Mouse (Mus musculus) intestine, postnatal 0 days (tissue): ENCODE measurements around the gene Mlx. TPM values are rescaled to one million over a fixed set of nuclear protein-coding genes. Genes with fewer than 3 reads are reported as not detected.

Experiments
- ATAC-seq: fragments of 200-750 bp; cut with Nextera tagmentation; 2 replicates; pipeline ENCODE4 v1.8.0; 2017; ENCODE audit warnings: mild to moderate bottlenecking, moderate TSS enrichment, moderate library complexity
- H3K27ac ChIP-seq: fragments of 300-500 bp; sonication (generic); 2 replicates; pipeline ENCODE4 v1.5.1; 2014; ENCODE audit warnings: mild to moderate bottlenecking, low read depth, low read length, moderate library complexity
- H3K27me3 ChIP-seq: fragments of 300-500 bp; sonication (generic); replicated peaks from 2 replicates; pipeline ENCODE4 v1.6.1; 2014; ENCODE audit warnings: low read length, mixed read lengths; ENCODE audit not compliant: control insufficient read depth, insufficient read depth
- H3K36me3 ChIP-seq: fragments of 300-500 bp; sonication (generic); 2 replicates; pipeline ENCODE4 v1.6.1; 2014; ENCODE audit warnings: mild to moderate bottlenecking, moderate library complexity; ENCODE audit not compliant: control insufficient read depth, insufficient read depth
- H3K4me1 ChIP-seq: fragments of 300-500 bp; sonication (generic); replicated peaks from 2 replicates; pipeline ENCODE4 v1.6.1; 2014; ENCODE audit warnings: antibody characterized with exemption, low read length, mixed read lengths; ENCODE audit not compliant: control insufficient read depth, insufficient read depth
- H3K4me2 ChIP-seq: fragments of 300-500 bp; sonication (generic); replicated peaks from 2 replicates; pipeline ENCODE4 v1.6.1; 2014; ENCODE audit warnings: low read depth, mild to moderate bottlenecking, moderate library complexity
- H3K4me3 ChIP-seq: fragments of 300-500 bp; sonication (generic); 2 replicates; pipeline ENCODE4 v1.5.1; 2014; ENCODE audit warnings: low read depth, low read length
- H3K9ac ChIP-seq: fragments of 300-500 bp; sonication (generic); 2 replicates; pipeline ENCODE4 v1.6.1; 2014; ENCODE audit warnings: mild to moderate bottlenecking, low read depth, low read length
- H3K9me3 ChIP-seq: fragments of 300-500 bp; sonication (generic); 2 replicates; pipeline ENCODE4 v1.6.1; 2016; ENCODE audit warnings: mixed run types; ENCODE audit not compliant: control insufficient read depth
- CTCF ChIP-seq: sonication (generic); IDR thresholded peaks from 2 replicates; pipeline ENCODE4 v1.5.1; 2016; ENCODE audit warnings: low read depth, mild to moderate bottlenecking, control low read depth, antibody characterized with exemption, moderate library complexity
- WGBS: fragments of 180-500 bp; shearing (Covaris S2); extraction: QIAGEN DNeasy Blood & Tissue Kit; methylation state at CpG from one replicate; pipeline ENCODE4 v1.1.7; 2014; 5-methylcytosine and 5-hydroxymethylcytosine counted together
- polyA plus RNA-seq: library from polyadenylated mRNA; unstranded; fragments of >200 nt; fragmentation: Nextera tagmentation; extraction: Ambion mirVana; gene quantifications from 2 replicates; pipeline ENCODE4 v1.2.1, GENCODE M21; 2015

Gene Mlx
- polyA plus RNA-seq, 1 experiment from 2014 or later: 93.3 TPM

DNA sequence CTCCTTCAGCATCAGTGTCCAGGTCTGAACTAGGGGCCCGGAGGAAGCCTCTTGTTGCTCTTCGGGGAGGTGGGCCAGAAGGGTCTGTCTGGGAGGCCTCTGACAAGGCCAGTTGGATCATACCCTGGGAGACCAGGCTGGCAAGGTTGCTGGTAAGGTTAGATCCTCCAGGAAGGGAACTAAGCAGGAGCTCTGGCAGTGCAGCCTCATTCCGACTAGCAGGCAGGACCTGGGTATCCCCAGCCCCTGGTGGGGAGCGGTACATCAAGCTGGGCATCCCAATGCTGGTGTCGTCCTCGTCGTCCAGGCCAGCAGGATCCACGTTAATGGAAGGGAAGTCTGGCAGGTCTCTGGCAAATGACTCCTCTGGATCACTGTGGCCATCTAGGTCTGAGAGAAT lies 11.2 kb downstream of the Mlx start:
- H3K4me1 ChIP-seq: no peaks in the 10 kb centered on the region
- WGBS: 91% methylated on average over 8 of the region's 8 CpGs
- no peaks in the 10 kb centered on the region for H3K9me3 ChIP-seq
- no peaks in the 10 kb centered on the region for H3K27me3 ChIP-seq
- H3K9ac ChIP-seq: no peak overlapping the region
- no peak for ATAC-seq
- peaks cover 58% of the 10 kb centered on the region for H3K36me3 ChIP-seq
- H3K4me2 ChIP-seq: no peak overlapping the region
- TF ChIP-seq CTCF: no peak
- no peak overlapping the region for H3K27ac ChIP-seq
- no peak overlapping the region for H3K4me3 ChIP-seq

DNA sequence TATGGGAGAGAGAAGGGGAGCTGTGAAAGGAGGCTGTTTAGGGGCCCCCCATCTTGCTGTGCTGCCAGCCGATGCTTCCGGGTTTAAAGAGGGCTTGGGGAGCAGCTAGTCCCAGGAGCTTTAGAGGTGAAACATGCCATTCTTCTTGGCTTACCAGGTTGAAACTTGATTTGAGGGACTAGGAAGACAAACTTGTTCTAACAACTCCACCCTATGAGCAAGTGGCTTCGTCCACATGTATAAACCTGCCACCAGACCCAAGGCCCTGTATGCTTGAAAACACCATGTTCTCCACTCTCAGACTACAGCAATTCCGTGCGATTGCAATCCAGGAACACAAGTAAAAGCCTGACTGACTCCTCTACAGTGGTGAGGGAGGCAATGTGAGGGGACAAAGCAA lies 15.9 kb downstream of the Mlx start:
- peaks cover 69% of the 10 kb centered on the region for H3K36me3 ChIP-seq
- no peak overlapping the region for H3K4me3 ChIP-seq
- no peaks in the 10 kb centered on the region for H3K27me3 ChIP-seq
- H3K9me3 ChIP-seq: no peaks in the 10 kb centered on the region
- no peak overlapping the region for H3K9ac ChIP-seq
- H3K4me2 ChIP-seq: no peak overlapping the region
- no peaks in the 10 kb centered on the region for H3K4me1 ChIP-seq
- ATAC-seq: no peak
- 95% methylated on average over 5 of the region's 5 CpGs for WGBS
- no peak overlapping the region for H3K27ac ChIP-seq
- TF ChIP-seq CTCF: no peak

DNA sequence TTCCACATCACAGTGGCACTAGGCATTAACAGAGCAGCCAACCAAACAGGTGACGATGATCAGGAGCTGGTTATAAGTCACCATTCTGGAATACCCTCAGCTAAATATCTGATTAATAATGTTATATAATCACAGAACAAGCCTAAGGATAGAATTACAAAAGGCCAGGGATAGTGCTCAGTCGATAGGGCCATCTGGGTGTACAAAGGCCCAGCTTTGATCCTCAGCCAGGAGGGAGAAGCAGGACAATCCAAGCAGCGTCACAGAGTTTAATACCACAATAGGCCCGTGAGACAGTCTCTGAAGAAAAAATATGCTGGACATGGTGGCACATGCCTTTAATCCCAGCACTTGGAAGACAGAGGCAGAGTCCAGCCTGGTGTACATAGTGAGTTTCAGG lies 22.3 kb downstream of the Mlx start:
- WGBS: 87% methylated on average over 4 of the region's 4 CpGs
- Histone ChIP-seq H3K27me3 (no peaks in the 10 kb centered on the region), H3K4me3 (no peak overlapping the region), H3K4me2 (no peak overlapping the region), H3K27ac (no peak overlapping the region), H3K9ac (no peak overlapping the region), H3K9me3 (no peaks in the 10 kb centered on the region), H3K36me3 (peaks cover 13% of the 10 kb centered on the region; the same call in 1 of the 2 replicates), H3K4me1 (no peaks in the 10 kb centered on the region; the same call in 1 of the 2 replicates)
- TF ChIP-seq CTCF: no peak
- ATAC-seq: no peak

DNA sequence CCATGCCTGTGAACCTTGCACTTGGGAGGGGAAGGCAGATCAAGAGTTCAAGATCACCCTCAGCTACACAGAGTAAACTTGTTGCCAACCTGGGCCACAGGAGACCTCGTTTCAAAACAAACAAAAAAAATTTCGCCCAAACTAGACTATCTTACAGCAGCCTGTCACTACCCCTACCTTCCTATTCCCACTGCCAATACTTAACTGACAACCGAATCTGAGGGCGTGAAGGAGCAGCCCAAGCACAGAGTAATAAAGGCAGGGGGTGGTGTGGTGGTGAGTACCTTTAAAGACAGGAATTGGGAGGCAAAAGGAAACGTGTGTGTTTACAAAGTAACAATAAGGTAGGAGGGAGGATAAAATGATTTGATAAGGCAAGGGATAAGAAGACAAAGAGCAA lies 23.6 kb downstream of the Mlx start:
- Histone ChIP-seq H3K9ac (no peak overlapping the region), H3K27me3 (no peaks in the 10 kb centered on the region), H3K36me3 (peaks cover 2% of the 10 kb centered on the region; the same call in 1 of the 2 replicates), H3K4me2 (no peak overlapping the region), H3K4me1 (peaks cover 3% of the 10 kb centered on the region; the same call in 1 of the 2 replicates), H3K4me3 (no peak overlapping the region), H3K9me3 (no peaks in the 10 kb centered on the region), H3K27ac (no peak overlapping the region)
- no peak for ATAC-seq
- TF ChIP-seq CTCF: no peak
- 35% methylated on average over 5 of the region's 5 CpGs for WGBS

DNA sequence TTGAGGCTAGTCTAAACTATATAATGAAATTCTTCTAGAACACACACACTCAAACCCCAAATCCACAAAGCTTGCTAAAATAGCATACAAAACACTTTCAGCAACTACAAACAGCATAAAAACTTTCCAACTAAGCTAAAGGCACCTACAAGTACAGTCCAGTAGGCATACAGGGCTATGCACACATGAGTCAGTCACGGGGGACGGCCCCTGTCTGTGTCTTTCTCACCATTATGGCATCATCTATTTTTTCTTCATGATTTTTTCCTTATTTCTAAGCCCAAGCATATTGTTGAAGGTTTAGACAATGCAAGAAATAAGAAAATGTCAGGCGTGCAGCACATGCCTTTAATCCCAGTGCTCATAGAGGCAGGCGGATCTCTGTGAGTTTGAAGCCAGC lies 24.1 kb downstream of the Mlx start:
- Histone ChIP-seq H3K27ac (no peak overlapping the region), H3K4me2 (no peak overlapping the region), H3K9me3 (no peaks in the 10 kb centered on the region), H3K4me1 (peaks cover 3% of the 10 kb centered on the region; the same call in 1 of the 2 replicates), H3K27me3 (no peaks in the 10 kb centered on the region), H3K4me3 (no peak overlapping the region), H3K36me3 (no peaks in the 10 kb centered on the region; the same call in 1 of the 2 replicates), H3K9ac (no peak overlapping the region)
- no peak for ATAC-seq
- WGBS: 88% methylated on average over 4 of the region's 4 CpGs
- TF ChIP-seq CTCF: no peak

DNA sequence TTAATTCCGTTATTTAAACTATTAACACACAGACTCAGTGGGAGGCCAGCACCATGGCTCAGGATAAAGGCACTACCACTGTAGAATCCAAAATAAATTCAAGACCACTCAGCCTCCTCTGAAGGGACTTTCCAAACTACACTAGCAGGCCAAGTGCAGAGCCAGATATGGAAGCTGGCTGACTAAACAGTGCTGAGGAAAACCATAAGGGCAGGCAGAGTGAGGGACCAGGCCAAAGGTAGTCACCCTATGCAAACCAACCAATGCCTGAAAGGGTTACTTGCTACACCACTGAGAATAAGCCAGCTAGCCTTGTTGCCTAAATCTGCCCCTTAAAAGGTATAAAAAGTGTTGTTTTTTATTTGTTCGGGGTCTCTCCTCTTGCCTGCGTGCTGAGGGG lies 25.1 kb downstream of the Mlx start:
- peaks cover 3% of the 10 kb centered on the region; the same call in 1 of the 2 replicates for H3K4me1 ChIP-seq
- no peak overlapping the region for H3K4me3 ChIP-seq
- H3K27me3 ChIP-seq: no peaks in the 10 kb centered on the region
- H3K4me2 ChIP-seq: no peak overlapping the region
- no peak for ATAC-seq
- H3K9me3 ChIP-seq: no peaks in the 10 kb centered on the region
- H3K27ac ChIP-seq: no peak overlapping the region
- no peaks in the 10 kb centered on the region; the same call in 1 of the 2 replicates for H3K36me3 ChIP-seq
- WGBS: 88% methylated on average over 3 of the region's 3 CpGs
- no peak overlapping the region for H3K9ac ChIP-seq
- TF ChIP-seq CTCF: no peak

DNA sequence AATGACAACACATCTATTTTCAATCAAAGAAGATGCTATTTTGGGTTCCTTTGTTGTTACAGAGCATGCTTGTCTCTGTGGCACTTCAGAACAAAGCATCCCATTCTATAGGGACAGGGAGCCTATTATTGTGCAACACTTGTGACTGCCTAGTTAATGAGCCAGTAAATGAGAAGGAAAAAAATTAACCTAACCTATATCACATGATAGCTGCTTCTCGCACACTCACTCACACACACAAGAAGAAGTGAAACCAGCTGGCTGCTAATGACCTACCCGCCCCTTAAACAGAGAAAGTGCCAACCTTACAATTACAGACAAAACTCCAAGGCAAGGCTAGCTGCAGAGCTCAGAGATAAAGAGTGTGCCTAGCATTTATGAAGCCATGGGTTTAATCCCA lies 28.5 kb downstream of the Mlx start:
- Histone ChIP-seq H3K36me3 (no peaks in the 10 kb centered on the region), H3K4me3 (no peak overlapping the region), H3K9ac (no peak overlapping the region), H3K9me3 (no peaks in the 10 kb centered on the region), H3K4me2 (peak overlapping the region; percentile 40; the same call in 1 of the 2 replicates), H3K27me3 (no peaks in the 10 kb centered on the region), H3K4me1 (peaks cover 13% of the 10 kb centered on the region), H3K27ac (no peak overlapping the region)
- ATAC-seq: no peak
- TF ChIP-seq CTCF: no peak
- WGBS: 39% methylated on average over 2 of the region's 2 CpGs
